Mouse (Mus musculus) lung, postnatal 36 days (tissue): ENCODE measurements around the gene Cux2.
A peak's percentile ranks its signal among the peaks of the same experiment; 100 is the strongest.

Experiments
- DNase-seq: peaks from one replicate; pipeline ENCODE4 v3.0.0; 2022; ENCODE audit warnings: mixed read lengths

Cux2 gene

GRCm38 (mm10) chr5:121815867-121816380 lies 234.0 kb downstream of the Cux2 start:
- no peak for DNase-seq

- DNase-seq, result peak; percentile 96
Measured at GRCm38 (mm10) chr5:121815067-121815466, 234.8 kb downstream of the Cux2 start.

- no peak for DNase-seq
Measured at GRCm38 (mm10) chr5:121813744-121814143, 236.2 kb downstream of the Cux2 start.

- DNase-seq, result no peak
Measured at GRCm38 (mm10) chr5:121812526-121813243, 237.2 kb downstream of the Cux2 start.

GRCm38 (mm10) chr5:121811485-121811931 lies 238.4 kb downstream of the Cux2 start:
- DNase-seq, result no peak

GRCm38 (mm10) chr5:121810331-121811151 lies 239.4 kb downstream of the Cux2 start:
- no peak for DNase-seq

- peak; percentile 50 for DNase-seq
Measured at GRCm38 (mm10) chr5:121809667-121810224, 240.2 kb downstream of the Cux2 start.

GRCm38 (mm10) chr5:121808202-121808601 lies 241.7 kb downstream of the Cux2 start:
- no peak for DNase-seq

- DNase-seq, result no peak
Measured at GRCm38 (mm10) chr5:121807186-121807585, 242.7 kb downstream of the Cux2 start.
